Mouse (Mus musculus) heart, embryonic 13.5 days (tissue): ENCODE data around the gene Draxin. TPM values are rescaled to one million over a fixed set of nuclear protein-coding genes. Genes with fewer than 3 reads are reported as not detected.

Experiments used
- ATAC-seq: fragments of 200-750 bp; cut with Nextera tagmentation; 2 replicates; pipeline ENCODE4 v1.8.0; 2017; ENCODE audit warnings: moderate TSS enrichment; ENCODE audit not compliant: insufficient number of reproducible peaks, low FRiP score, low TSS enrichment; ENCODE audit errors: extremely low read depth
- H3K27ac ChIP-seq: fragments of 300-500 bp; sonication (generic); replicated peaks from 2 replicates; pipeline ENCODE4 v1.5.1; 2015; ENCODE audit warnings: moderate library complexity, mild to moderate bottlenecking, inconsistent platforms
- H3K27me3 ChIP-seq: fragments of 300-500 bp; sonication (generic); replicated peaks from 2 replicates; pipeline ENCODE4 v1.6.1; 2015; ENCODE audit warnings: mild to moderate bottlenecking, inconsistent platforms
- H3K36me3 ChIP-seq: fragments of 300-500 bp; sonication (generic); 2 replicates; pipeline ENCODE4 v1.6.1; 2015; ENCODE audit warnings: mild to moderate bottlenecking, inconsistent platforms
- H3K4me1 ChIP-seq: fragments of 300-500 bp; sonication (generic); 2 replicates; pipeline ENCODE4 v1.6.1; 2015; ENCODE audit warnings: inconsistent platforms
- H3K4me2 ChIP-seq: fragments of 300-500 bp; sonication (generic); 2 replicates; pipeline ENCODE4 v1.6.1; 2015; ENCODE audit warnings: inconsistent platforms, mild to moderate bottlenecking, moderate library complexity
- H3K4me3 ChIP-seq: fragments of 300-500 bp; sonication (generic); 2 replicates; pipeline ENCODE4 v1.5.1; 2015; ENCODE audit warnings: moderate library complexity, mild to moderate bottlenecking, inconsistent platforms
- H3K9ac ChIP-seq: fragments of 300-500 bp; sonication (generic); 2 replicates; pipeline ENCODE4 v1.6.1; 2015; ENCODE audit warnings: inconsistent platforms, mild to moderate bottlenecking, moderate library complexity
- H3K9me3 ChIP-seq: fragments of 300-500 bp; sonication (generic); 2 replicates; pipeline ENCODE4 v1.6.1; 2016; ENCODE audit warnings: inconsistent platforms
- WGBS: fragments of 180-500 bp; shearing (Covaris S2); methylation state at CpG from one replicate; pipeline ENCODE4 v1.1.7; 2015; ENCODE audit warnings: mixed read lengths; 5-methylcytosine and 5-hydroxymethylcytosine counted together
- polyA plus RNA-seq: library from polyadenylated mRNA; unstranded; fragments of >200 nt; fragmentation: Nextera tagmentation; extraction: Ambion mirVana; gene quantifications from 2 replicates; pipeline ENCODE4 v1.2.1, GENCODE M21; 2015

The Draxin gene
- polyA plus RNA-seq, 1 experiment from 2014 or later: 0.05 TPM

DNA sequence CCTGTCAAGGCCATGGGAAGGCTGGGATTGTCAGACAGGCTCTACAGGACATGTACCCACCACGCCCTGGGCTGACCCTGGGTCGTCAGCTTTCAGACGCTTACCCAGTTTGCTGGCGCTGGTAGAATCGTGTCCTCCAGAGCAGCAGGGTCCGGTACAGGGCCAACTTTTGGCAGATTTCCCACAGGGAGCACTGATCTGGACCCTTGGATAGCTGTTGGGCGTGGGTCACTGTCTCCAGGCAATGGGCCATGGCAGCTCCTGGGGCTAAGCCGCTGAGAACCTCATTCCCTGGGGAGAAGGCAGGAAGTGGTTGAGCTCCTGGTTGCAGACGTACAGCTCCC, 64.1 kb downstream of the Draxin start:
- Histone ChIP-seq H3K4me3 (no peak overlapping the region), H3K36me3 (no peaks in the 10 kb centered on the region), H3K27ac (no peak overlapping the region), H3K27me3 (no peaks in the 10 kb centered on the region; the same call in 1 of the 2 replicates), H3K9me3 (no peaks in the 10 kb centered on the region), H3K4me2 (no peak overlapping the region), H3K4me1 (peaks cover 10% of the 10 kb centered on the region), H3K9ac (no peak overlapping the region)
- ATAC-seq: no peak
- WGBS: 52% methylated on average over 9 of the region's 9 CpGs

GRCm38 (mm10) chr4:148065702-148066400, 64.6 kb downstream of the Draxin start:
- 51% methylated on average over 6 of the region's 6 CpGs for WGBS
- no peak overlapping the region for H3K4me3 ChIP-seq
- ATAC-seq: no peak
- H3K4me1 ChIP-seq: peaks cover 12% of the 10 kb centered on the region
- no peaks in the 10 kb centered on the region for H3K9me3 ChIP-seq
- H3K4me2 ChIP-seq: no peak overlapping the region
- no peak overlapping the region for H3K9ac ChIP-seq
- no peaks in the 10 kb centered on the region for H3K36me3 ChIP-seq
- no peak overlapping the region for H3K27ac ChIP-seq
- no peaks in the 10 kb centered on the region; the same call in 1 of the 2 replicates for H3K27me3 ChIP-seq

GRCm38 (mm10) chr4:148061086-148061480, 69.4 kb downstream of the Draxin start:
- H3K27ac ChIP-seq: no peak overlapping the region
- H3K27me3 ChIP-seq: no peaks in the 10 kb centered on the region
- 82% methylated on average over 9 of the region's 9 CpGs for WGBS
- H3K4me3 ChIP-seq: no peak overlapping the region
- H3K9me3 ChIP-seq: no peaks in the 10 kb centered on the region
- peaks cover 12% of the 10 kb centered on the region for H3K4me1 ChIP-seq
- ATAC-seq: no peak
- H3K36me3 ChIP-seq: peaks cover 32% of the 10 kb centered on the region
- H3K4me2 ChIP-seq: no peak overlapping the region
- H3K9ac ChIP-seq: no peak overlapping the region

- peaks cover 10% of the 10 kb centered on the region; the same call in 1 of the 2 replicates for H3K4me1 ChIP-seq
- WGBS: 48% methylated on average over 13 of the region's 13 CpGs
- H3K27me3 ChIP-seq: no peaks in the 10 kb centered on the region
- no peaks in the 10 kb centered on the region for H3K9me3 ChIP-seq
- H3K36me3 ChIP-seq: peaks cover 39% of the 10 kb centered on the region
- no peak overlapping the region for H3K27ac ChIP-seq
- H3K4me3 ChIP-seq: no peak overlapping the region
- H3K4me2 ChIP-seq: no peak overlapping the region
- H3K9ac ChIP-seq: 0 out of 2 replicates have a peak overlapping the region, but pooled peaks have one; percentile 24
- ATAC-seq: no peak
Observed at GRCm38 (mm10) chr4:148060120-148061085, 70.1 kb downstream of the Draxin start.

GRCm38 (mm10) chr4:148058993-148059392, 71.5 kb downstream of the Draxin start:
- H3K27me3 ChIP-seq: no peaks in the 10 kb centered on the region
- H3K9me3 ChIP-seq: no peaks in the 10 kb centered on the region
- WGBS: 85% methylated on average over 6 of the region's 6 CpGs
- H3K9ac ChIP-seq: no peak overlapping the region
- peaks cover 10% of the 10 kb centered on the region; the same call in 1 of the 2 replicates for H3K4me1 ChIP-seq
- H3K4me3 ChIP-seq: no peak overlapping the region
- no peak overlapping the region for H3K27ac ChIP-seq
- peaks cover 53% of the 10 kb centered on the region for H3K36me3 ChIP-seq
- no peak overlapping the region for H3K4me2 ChIP-seq
- ATAC-seq: no peak

GRCm38 (mm10) chr4:148058218-148058819, 72.2 kb downstream of the Draxin start:
- Histone ChIP-seq H3K4me1 (peaks cover 10% of the 10 kb centered on the region; the same call in 1 of the 2 replicates), H3K27me3 (no peaks in the 10 kb centered on the region), H3K4me2 (no peak overlapping the region), H3K27ac (no peak overlapping the region), H3K4me3 (no peak overlapping the region), H3K36me3 (peaks cover 59% of the 10 kb centered on the region), H3K9me3 (no peaks in the 10 kb centered on the region), H3K9ac (no peak overlapping the region)
- 87% methylated on average over 9 of the region's 9 CpGs for WGBS
- no peak for ATAC-seq

- Histone ChIP-seq H3K4me1 (peaks cover 10% of the 10 kb centered on the region; the same call in 1 of the 2 replicates), H3K4me3 (no peak overlapping the region), H3K27me3 (no peaks in the 10 kb centered on the region), H3K9ac (no peak overlapping the region), H3K9me3 (no peaks in the 10 kb centered on the region), H3K4me2 (no peak overlapping the region), H3K27ac (no peak overlapping the region), H3K36me3 (peaks cover 65% of the 10 kb centered on the region)
- ATAC-seq: no peak
- WGBS: 63% methylated on average over 5 of the region's 5 CpGs
Observed at GRCm38 (mm10) chr4:148057661-148058209, 72.8 kb downstream of the Draxin start.

- Histone ChIP-seq H3K4me2 (no peak overlapping the region), H3K9me3 (no peaks in the 10 kb centered on the region), H3K27me3 (no peaks in the 10 kb centered on the region), H3K36me3 (peaks cover 75% of the 10 kb centered on the region), H3K4me3 (no peak overlapping the region), H3K9ac (no peak overlapping the region), H3K4me1 (peaks cover 10% of the 10 kb centered on the region; the same call in 1 of the 2 replicates), H3K27ac (peak overlapping the region; percentile 5; the same call in 1 of the 2 replicates)
- 62% methylated on average over 4 of the region's 4 CpGs for WGBS
- ATAC-seq: no peak; the same call in 1 of the 2 replicates
Observed at GRCm38 (mm10) chr4:148056801-148057200, 73.7 kb downstream of the Draxin start.

- no peak overlapping the region for H3K4me2 ChIP-seq
- H3K27ac ChIP-seq: peak overlapping the region; percentile 5; the same call in 1 of the 2 replicates
- no peaks in the 10 kb centered on the region for H3K9me3 ChIP-seq
- no peak overlapping the region for H3K4me3 ChIP-seq
- H3K9ac ChIP-seq: 0 out of 2 replicates have a peak overlapping the region, but pooled peaks have one; percentile 19
- ATAC-seq: no peak
- H3K4me1 ChIP-seq: peaks cover 10% of the 10 kb centered on the region; the same call in 1 of the 2 replicates
- H3K36me3 ChIP-seq: peaks cover 80% of the 10 kb centered on the region
- 84% methylated on average over 7 of the region's 7 CpGs for WGBS
- no peaks in the 10 kb centered on the region for H3K27me3 ChIP-seq
Observed at GRCm38 (mm10) chr4:148056246-148056645, 74.3 kb downstream of the Draxin start.

DNA sequence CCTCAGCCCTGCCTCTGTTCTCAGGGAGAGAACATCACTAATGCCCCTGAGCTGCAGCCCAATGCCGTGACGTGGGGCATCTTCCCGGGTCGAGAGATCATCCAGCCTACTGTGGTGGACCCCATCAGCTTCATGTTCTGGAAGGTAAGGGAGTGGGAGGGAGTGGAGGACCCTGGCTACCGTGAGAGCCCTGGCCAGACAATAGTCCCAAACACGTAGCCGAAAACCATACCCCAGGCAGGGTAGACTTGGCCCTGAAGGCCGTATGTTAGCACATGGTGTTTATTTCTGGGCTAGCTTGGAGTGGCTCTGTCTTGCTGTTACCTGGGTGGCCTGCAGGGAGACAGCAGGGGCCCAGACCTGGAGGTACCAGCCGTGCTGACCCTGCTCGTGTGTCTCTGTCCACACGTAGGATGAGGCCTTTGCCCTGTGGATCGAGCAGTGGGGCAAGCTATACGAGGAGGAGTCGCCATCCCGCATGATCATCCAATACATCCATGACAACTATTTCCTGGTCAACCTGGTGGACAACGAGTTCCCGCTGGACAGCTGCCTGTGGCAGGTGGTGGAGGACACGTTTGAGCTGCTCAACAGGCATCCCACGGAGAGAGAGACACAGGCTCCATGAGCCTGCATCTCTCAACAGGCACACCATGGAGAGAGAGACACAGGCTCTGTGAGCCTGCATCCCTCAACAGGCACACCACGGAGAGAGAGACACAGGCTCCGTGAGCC, 75.4 kb downstream of the Draxin start:
- ATAC-seq: no peak
- H3K36me3 ChIP-seq: peaks cover 91% of the 10 kb centered on the region
- H3K9me3 ChIP-seq: no peaks in the 10 kb centered on the region
- no peak overlapping the region for H3K9ac ChIP-seq
- H3K4me2 ChIP-seq: no peak overlapping the region
- WGBS: 87% methylated on average over 21 of the region's 21 CpGs
- no peak overlapping the region for H3K4me3 ChIP-seq
- H3K27me3 ChIP-seq: no peaks in the 10 kb centered on the region
- H3K4me1 ChIP-seq: 0 out of 2 replicates have a peak, but pooled peaks cover under 1% of the 10 kb centered on the region
- H3K27ac ChIP-seq: no peak overlapping the region
